Mouse (Mus musculus) cortical plate, adult 2 months (tissue): ENCODE results near the gene Slco3a1.

ENCODE experiments used
- CTCF ChIP-seq: fragments of 200-500 bp; IDR thresholded peaks from 2 replicates; pipeline ENCODE4 v1.5.1; 2011; ENCODE audit warnings: mild to moderate bottlenecking, control low read depth, low read length; ENCODE audit not compliant: insufficient read depth; ENCODE audit errors: extremely low read depth
- POLR2A ChIP-seq: fragments of 200-500 bp; IDR thresholded peaks from 2 replicates; pipeline ENCODE4 v1.6.1; 2011; ENCODE audit warnings: mild to moderate bottlenecking, low read length, control low read depth; ENCODE audit not compliant: insufficient read depth; ENCODE audit errors: extremely low read depth

- no peak for TF ChIP-seq POLR2A
- no peak for TF ChIP-seq CTCF
These were observed 13.5 kb downstream of the Slco3a1 start for GRCm38 (mm10) chr7:74540933-74541725.
